Mouse (Mus musculus) CH12F3 (cell line): ENCODE measurements around the gene Socs1.
"Not testable (repeated sequence)": the region's sequence is repeated elsewhere in the genome, so short reads cannot be mapped to it uniquely, and the experiment has no call there.

Source experiments
- in situ Hi-C: fragments of 300-500 bp; cut with MboI; formaldehyde crosslinking; loops from 2 replicates; pipeline ENCODE4 v1.14.3; 2020; ENCODE audit warnings: low sequenced_read_pairs

Gene Socs1

GRCm38 (mm10) chr16:10785371-10786231, at the start of gene Socs1:
Gene Socs1, minus strand, starts transcription at chr16:10785536.
- in situ Hi-C loops: no loop called here

GRCm38 (mm10) chr16:10834542-10834910, 49.2 kb upstream of the Socs1 start:
- in situ Hi-C loops: no loop called here

GRCm38 (mm10) chr16:10828461-10828805, 43.1 kb upstream of the Socs1 start:
- in situ Hi-C loops: no loop called here

- in situ Hi-C loops: no loop called here
Measured at GRCm38 (mm10) chr16:10827766-10828460, 42.6 kb upstream of the Socs1 start.

- in situ Hi-C loops: no loop called here
Measured at GRCm38 (mm10) chr16:10827269-10827668, 41.9 kb upstream of the Socs1 start.

GRCm38 (mm10) chr16:10825840-10826239, 40.5 kb upstream of the Socs1 start:
- in situ Hi-C loops: no loop called here

GRCm38 (mm10) chr16:10824536-10824935, 39.2 kb upstream of the Socs1 start:
- in situ Hi-C loops: no loop called here

- in situ Hi-C loops: no loop called here
Measured at GRCm38 (mm10) chr16:10821387-10821786, 36.1 kb upstream of the Socs1 start.

- in situ Hi-C loops: no loop called here
Measured at GRCm38 (mm10) chr16:10819966-10820365, 34.6 kb upstream of the Socs1 start.

GRCm38 (mm10) chr16:10818579-10819135, 33.3 kb upstream of the Socs1 start:
- in situ Hi-C loops: no loop called here

GRCm38 (mm10) chr16:10814864-10815263, 29.5 kb upstream of the Socs1 start:
- in situ Hi-C loops: no loop called here

GRCm38 (mm10) chr16:10813726-10814125, 28.4 kb upstream of the Socs1 start:
- in situ Hi-C loops: no loop called here

GRCm38 (mm10) chr16:10812865-10813371, 27.6 kb upstream of the Socs1 start, which contains the start of gene Gm11172:
Gene Gm11172, plus strand, starts transcription at chr16:10812915.
- in situ Hi-C loops: no loop called here

GRCm38 (mm10) chr16:10810376-10810775, 25.0 kb upstream of the Socs1 start:
- in situ Hi-C loops: no loop called here

GRCm38 (mm10) chr16:10805789-10806527, 20.6 kb upstream of the Socs1 start, which contains the start of gene Prm1:
Gene Prm1, minus strand, starts transcription at chr16:10805839.
- in situ Hi-C loops: no loop called here

GRCm38 (mm10) chr16:10802420-10802819, 17.1 kb upstream of the Socs1 start:
- in situ Hi-C loops: not testable (repeated sequence)

- in situ Hi-C loops: no loop called here
Measured at GRCm38 (mm10) chr16:10796034-10796433, 10.7 kb upstream of the Socs1 start, which contains the start of gene Prm2. Gene Prm2, minus strand, starts transcription at chr16:10796134.

- in situ Hi-C loops: no loop called here
Measured at GRCm38 (mm10) chr16:10790702-10791101, 5.4 kb upstream of the Socs1 start, which contains the start of gene Prm3. Gene Prm3, minus strand, starts transcription at chr16:10790914.

- in situ Hi-C loops: no loop called here
Measured at GRCm38 (mm10) chr16:10788866-10789265, 3.5 kb upstream of the Socs1 start.

GRCm38 (mm10) chr16:10788271-10788670, 2.9 kb upstream of the Socs1 start, which contains the start of gene Tnp2:
Gene Tnp2, minus strand, starts transcription at chr16:10788660.
- in situ Hi-C loops: no loop called here
